Mouse (Mus musculus): ENCODE measurements around the gene Sgca. TPM values are rescaled to one million over a fixed set of nuclear protein-coding genes. Genes with fewer than 3 reads are reported as not detected.

Gene Sgca
- polyA plus RNA-seq (2015; fragmentation: Nextera tagmentation; extraction: Ambion mirVana) = 0.18 and 0.55 TPM in 2 replicates

GRCm38 (mm10) chr11:94976199-94976598, at the start of gene Sgca:
Gene Sgca, minus strand, starts transcription at chr11:94976327.
- TF ChIP-seq CTCF (IDR thresholded peaks at IDR 0.05; ENCODE audit: low read depth) = no peak

GRCm38 (mm10) chr11:95025227-95026012, 49.3 kb upstream of the Sgca start:
- no peaks in the 10 kb centered on the region for H3K27me3 ChIP-seq (replicated peaks; ENCODE audit: control insufficient read depth, insufficient read depth, low read length)
- H3K4me2 ChIP-seq (replicated peaks; ENCODE audit: low read depth) = no peak overlapping the region
- 74% methylated on average over 11 of the region's 11 CpGs for WGBS
- H3K36me3 ChIP-seq (ENCODE audit: control insufficient read depth, insufficient read depth) = peaks cover 55% of the 10 kb centered on the region
- H3K4me1 ChIP-seq (replicated peaks; ENCODE audit: control insufficient read depth, insufficient read depth, low read length) = no peaks in the 10 kb centered on the region
- no peaks in the 10 kb centered on the region for H3K9me3 ChIP-seq (ENCODE audit: control insufficient read depth)
- no peak overlapping the region for H3K27ac ChIP-seq (ENCODE audit: low read depth, low read length)
- no peak for TF ChIP-seq CTCF (IDR thresholded peaks at IDR 0.05; ENCODE audit: low read depth)
- H3K9ac ChIP-seq (ENCODE audit: low read depth, low read length) = no peak overlapping the region
- no peak for ATAC-seq
- H3K4me3 ChIP-seq (ENCODE audit: low read depth, low read length) = no peak overlapping the region

More at GRCm38 (mm10) chr11:94976199-94976598, at the start of gene Sgca:
- Histone ChIP-seq H3K27me3 (replicated peaks; ENCODE audit: control insufficient read depth, insufficient read depth, low read length) (no peaks in the 10 kb centered on the region), H3K4me2 (replicated peaks; ENCODE audit: low read depth) (no peak within 1 kb of the TSS), H3K27ac (ENCODE audit: low read depth, low read length) (no peak within 1 kb of the TSS), H3K4me3 (ENCODE audit: low read depth, low read length) (no peak within 1 kb of the TSS), H3K36me3 (ENCODE audit: control insufficient read depth, insufficient read depth) (no peaks in the 10 kb centered on the region), H3K4me1 (replicated peaks; ENCODE audit: control insufficient read depth, insufficient read depth, low read length) (no peaks in the 10 kb centered on the region), H3K9me3 (ENCODE audit: control insufficient read depth) (no peaks in the 10 kb centered on the region), H3K9ac (ENCODE audit: low read depth, low read length) (no peak within 1 kb of the TSS)
- no peak for ATAC-seq
- WGBS = 69% methylated on average over 5 of the region's 5 CpGs

- 80% methylated on average over 29 of the region's 29 CpGs for WGBS
- ATAC-seq = no peak
- Histone ChIP-seq H3K4me2 (replicated peaks; ENCODE audit: low read depth) (no peak overlapping the region), H3K4me3 (ENCODE audit: low read depth, low read length) (no peak overlapping the region), H3K9me3 (ENCODE audit: control insufficient read depth) (no peaks in the 10 kb centered on the region), H3K9ac (ENCODE audit: low read depth, low read length) (no peak overlapping the region), H3K27me3 (replicated peaks; ENCODE audit: control insufficient read depth, insufficient read depth, low read length) (no peaks in the 10 kb centered on the region), H3K36me3 (ENCODE audit: control insufficient read depth, insufficient read depth) (peaks cover 50% of the 10 kb centered on the region), H3K27ac (ENCODE audit: low read depth, low read length) (no peak overlapping the region), H3K4me1 (replicated peaks; ENCODE audit: control insufficient read depth, insufficient read depth, low read length) (no peaks in the 10 kb centered on the region)
- TF ChIP-seq CTCF (IDR thresholded peaks at IDR 0.05; ENCODE audit: low read depth) = no peak
These were observed 48.5 kb upstream of the Sgca start for GRCm38 (mm10) chr11:95024439-95025184.

GRCm38 (mm10) chr11:95023481-95023880, 47.4 kb upstream of the Sgca start:
- WGBS = 92% methylated on average over 9 of the region's 9 CpGs
- H3K9me3 ChIP-seq (ENCODE audit: control insufficient read depth) = no peaks in the 10 kb centered on the region
- TF ChIP-seq CTCF (IDR thresholded peaks at IDR 0.05; ENCODE audit: low read depth) = no peak
- H3K9ac ChIP-seq (ENCODE audit: low read depth, low read length) = no peak overlapping the region
- H3K4me2 ChIP-seq (replicated peaks; ENCODE audit: low read depth) = no peak overlapping the region
- no peak overlapping the region for H3K27ac ChIP-seq (ENCODE audit: low read depth, low read length)
- H3K4me1 ChIP-seq (replicated peaks; ENCODE audit: control insufficient read depth, insufficient read depth, low read length) = no peaks in the 10 kb centered on the region
- ATAC-seq = no peak
- H3K27me3 ChIP-seq (replicated peaks; ENCODE audit: control insufficient read depth, insufficient read depth, low read length) = no peaks in the 10 kb centered on the region
- peaks cover 39% of the 10 kb centered on the region for H3K36me3 ChIP-seq (ENCODE audit: control insufficient read depth, insufficient read depth)
- no peak overlapping the region for H3K4me3 ChIP-seq (ENCODE audit: low read depth, low read length)

GRCm38 (mm10) chr11:95022237-95022992, 46.3 kb upstream of the Sgca start:
- Histone ChIP-seq H3K4me3 (ENCODE audit: low read depth, low read length) (no peak overlapping the region), H3K4me1 (replicated peaks; ENCODE audit: control insufficient read depth, insufficient read depth, low read length) (no peaks in the 10 kb centered on the region), H3K4me2 (replicated peaks; ENCODE audit: low read depth) (no peak overlapping the region), H3K27ac (ENCODE audit: low read depth, low read length) (no peak overlapping the region; the same call in 1 of the 2 replicates), H3K9ac (ENCODE audit: low read depth, low read length) (no peak overlapping the region), H3K27me3 (replicated peaks; ENCODE audit: control insufficient read depth, insufficient read depth, low read length) (no peaks in the 10 kb centered on the region), H3K36me3 (ENCODE audit: control insufficient read depth, insufficient read depth) (peaks cover 35% of the 10 kb centered on the region), H3K9me3 (ENCODE audit: control insufficient read depth) (no peaks in the 10 kb centered on the region)
- no peak for ATAC-seq
- peak; percentile 61 for TF ChIP-seq CTCF (IDR thresholded peaks at IDR 0.05; ENCODE audit: low read depth)
- 80% methylated on average over 10 of the region's 10 CpGs for WGBS

GRCm38 (mm10) chr11:95015484-95015883, 39.4 kb upstream of the Sgca start:
- no peak overlapping the region for H3K4me3 ChIP-seq (ENCODE audit: low read depth, low read length)
- H3K27ac ChIP-seq (ENCODE audit: low read depth, low read length) = no peak overlapping the region
- H3K9me3 ChIP-seq (ENCODE audit: control insufficient read depth) = no peaks in the 10 kb centered on the region
- H3K27me3 ChIP-seq (replicated peaks; ENCODE audit: control insufficient read depth, insufficient read depth, low read length) = 0 out of 2 replicates have a peak, but pooled peaks cover under 1% of the 10 kb centered on the region
- ATAC-seq = no peak
- WGBS = 65% methylated on average over 3 of the region's 3 CpGs
- H3K36me3 ChIP-seq (ENCODE audit: control insufficient read depth, insufficient read depth) = no peaks in the 10 kb centered on the region
- TF ChIP-seq CTCF (IDR thresholded peaks at IDR 0.05; ENCODE audit: low read depth) = no peak
- H3K4me2 ChIP-seq (replicated peaks; ENCODE audit: low read depth) = no peak overlapping the region
- no peak overlapping the region for H3K9ac ChIP-seq (ENCODE audit: low read depth, low read length)
- no peaks in the 10 kb centered on the region for H3K4me1 ChIP-seq (replicated peaks; ENCODE audit: control insufficient read depth, insufficient read depth, low read length)

All from intestine, postnatal 0 days (tissue).